Mouse (Mus musculus) heart, adult 2 months (tissue): Measurements from ENCODE around the gene Kif3a. TPM values are rescaled to one million over a fixed set of nuclear protein-coding genes. Genes with fewer than 3 reads are reported as not detected.

Experiments
- DNase-seq, 2 experiments: peaks; one replicate each; pipeline ENCODE4 v3.0.0; 2021
- H3K27ac ChIP-seq: fragments of 200-600 bp; 2 replicates; pipeline ENCODE4 v1.8.1; 2022
- H3K27me3 ChIP-seq: fragments of 200-500 bp; 2 replicates; pipeline ENCODE4 v1.6.1; 2012; ENCODE audit warnings: mild to moderate bottlenecking, low read length, inconsistent platforms, mixed read lengths; ENCODE audit not compliant: control insufficient read depth, insufficient read depth
- H3K36me3 ChIP-seq: fragments of 200-500 bp; 2 replicates; pipeline ENCODE4 v1.6.1; 2012; ENCODE audit warnings: low read length, inconsistent platforms; ENCODE audit not compliant: control insufficient read depth, insufficient read depth
- H3K4me1 ChIP-seq: fragments of 200-500 bp; 2 replicates; pipeline ENCODE4 v1.6.1; 2011; ENCODE audit warnings: low read length; ENCODE audit not compliant: control insufficient read depth, insufficient read depth
- H3K4me3 ChIP-seq: fragments of 200-600 bp; 2 replicates; pipeline ENCODE4 v1.8.1; 2022
- H3K79me2 ChIP-seq: fragments of 200-500 bp; replicated peaks from 2 replicates; pipeline ENCODE4 v1.6.1; 2012; ENCODE audit warnings: mild to moderate bottlenecking, inconsistent platforms, low read length, moderate library complexity, mixed read lengths; ENCODE audit not compliant: control insufficient read depth, insufficient read depth
- H3K9ac ChIP-seq: fragments of 200-500 bp; 2 replicates; pipeline ENCODE4 v1.6.1; 2012; ENCODE audit warnings: low read depth, mild to moderate bottlenecking, control low read depth, inconsistent platforms, low read length, mixed read lengths
- CTCF ChIP-seq: fragments of 200-600 bp; IDR thresholded peaks from 2 replicates; pipeline ENCODE4 v1.8.1; 2022; ENCODE audit warnings: antibody characterized with exemption, mild to moderate bottlenecking, moderate library complexity
- EP300 ChIP-seq: fragments of 200-500 bp; IDR thresholded peaks from 2 replicates; pipeline ENCODE4 v1.6.1; 2011; ENCODE audit warnings: low read depth, low read length, control low read depth; ENCODE audit not compliant: insufficient read depth
- POLR2A ChIP-seq: fragments of 200-500 bp; IDR thresholded peaks from 2 replicates; pipeline ENCODE4 v1.6.1; 2011; ENCODE audit warnings: mild to moderate bottlenecking, low read depth, low read length, control low read depth; ENCODE audit not compliant: insufficient read depth
- WGBS: fragments of 180-500 bp; shearing (Covaris S2); methylation state at CpG from one replicate; pipeline ENCODE4 v1.1.7; 2018; 5-methylcytosine and 5-hydroxymethylcytosine counted together
- intact Hi-C: fragments of 180-260 bp; cut with DNase I; formaldehyde crosslinking; loops from one replicate; pipeline ENCODE4 v1.15.1; 2025
- polyA plus RNA-seq: library from polyadenylated mRNA; depleted of rRNA; stranded (reverse); fragments of >200 nt; gene quantifications from 2 replicates; pipeline ENCODE4 v1.2.3, GENCODE M21; 2012; rRNA removed
- total RNA-seq, 2 experiments: library from RNA; stranded (reverse); gene quantifications; 2 replicates each; pipeline ENCODE4 v1.2.3; 2021

Kif3a gene
- total and polyA plus RNA-seq, 3 experiments: 4.9 to 8.2 (median 7.9) TPM

DNA sequence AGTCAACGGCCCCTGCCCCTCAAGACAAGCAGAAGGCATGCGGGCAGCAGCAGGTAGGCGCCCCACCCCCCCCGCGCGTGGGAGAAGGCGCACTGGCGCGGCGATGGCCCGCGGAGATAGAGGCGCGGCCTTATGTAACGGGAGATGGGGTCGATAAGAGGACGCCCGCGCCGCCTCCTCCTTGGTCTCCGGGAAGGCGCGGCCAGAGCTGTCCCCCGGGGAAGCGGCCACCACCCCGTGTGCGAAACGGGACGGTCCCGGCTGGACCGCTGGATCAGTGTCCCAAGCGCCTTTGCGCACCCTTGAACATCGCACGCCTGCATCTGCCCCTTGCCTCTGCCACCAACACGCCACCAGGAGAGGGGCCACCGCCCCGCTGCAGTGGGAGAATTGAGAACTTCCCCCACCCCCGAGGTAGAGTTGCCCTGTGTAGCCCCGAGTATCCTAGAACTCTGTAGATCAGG is 69.0 kb downstream of the Kif3a start:
- Histone ChIP-seq H3K4me3 (no peak overlapping the region), H3K79me2 (no peaks in the 10 kb centered on the region), H3K9ac (peak overlapping the region; percentile 25; the same call in 1 of the 2 replicates), H3K27me3 (peaks cover 6% of the 10 kb centered on the region), H3K27ac (no peak overlapping the region), H3K36me3 (no peaks in the 10 kb centered on the region), H3K4me1 (no peaks in the 10 kb centered on the region)
- WGBS: 6% methylated on average over 39 of the region's 40 CpGs
- no peak for DNase-seq
- TF ChIP-seq CTCF: no peak
- TF ChIP-seq POLR2A: no peak
- no peak for TF ChIP-seq EP300
- intact Hi-C loops: no loop called here

DNA sequence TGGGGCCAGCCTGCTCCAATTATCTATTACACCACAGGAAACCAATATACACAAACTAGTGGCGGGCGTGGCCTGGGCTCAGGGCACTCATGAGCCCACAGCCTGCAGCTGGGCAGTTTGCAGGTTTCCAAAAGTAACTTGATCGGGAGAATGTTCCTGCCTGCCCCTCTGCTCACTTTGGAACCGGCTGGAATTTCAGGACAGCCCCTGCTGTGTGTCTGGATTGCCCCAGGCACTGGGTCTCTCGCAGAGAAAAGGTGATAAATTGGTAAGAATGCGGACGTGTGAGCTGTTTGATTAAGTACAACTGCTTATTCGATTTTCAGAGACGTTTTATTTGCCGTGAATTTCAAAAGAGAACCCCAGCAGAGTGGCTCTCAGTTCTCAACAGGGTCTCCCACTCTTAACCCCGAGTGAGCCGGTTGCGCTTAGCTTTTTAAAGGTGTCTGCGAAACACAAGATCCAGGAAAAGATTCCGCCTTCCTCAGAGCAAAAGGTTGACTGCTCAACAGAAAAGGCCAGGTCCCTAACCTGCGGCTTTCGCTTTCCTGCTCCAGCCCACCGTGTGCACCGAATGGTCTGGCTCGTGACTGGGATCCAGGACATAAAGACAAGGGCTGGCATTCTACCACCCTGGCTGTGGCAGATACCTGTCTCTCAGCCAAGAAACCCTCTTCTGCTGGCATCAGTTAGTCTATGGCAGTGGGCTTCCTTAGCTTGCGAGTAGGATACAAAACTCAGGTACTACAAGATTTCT is 70.0 kb downstream of the Kif3a start:
- no peaks in the 10 kb centered on the region for H3K36me3 ChIP-seq
- no peak for DNase-seq
- intact Hi-C loops: no loop called here
- no peaks in the 10 kb centered on the region for H3K79me2 ChIP-seq
- WGBS: 49% methylated on average over 21 of the region's 21 CpGs
- H3K4me3 ChIP-seq: no peak overlapping the region
- TF ChIP-seq EP300: no peak
- TF ChIP-seq POLR2A: no peak
- no peak for TF ChIP-seq CTCF
- H3K4me1 ChIP-seq: no peaks in the 10 kb centered on the region
- no peak overlapping the region for H3K9ac ChIP-seq
- H3K27me3 ChIP-seq: peaks cover 6% of the 10 kb centered on the region
- no peak overlapping the region for H3K27ac ChIP-seq

DNA sequence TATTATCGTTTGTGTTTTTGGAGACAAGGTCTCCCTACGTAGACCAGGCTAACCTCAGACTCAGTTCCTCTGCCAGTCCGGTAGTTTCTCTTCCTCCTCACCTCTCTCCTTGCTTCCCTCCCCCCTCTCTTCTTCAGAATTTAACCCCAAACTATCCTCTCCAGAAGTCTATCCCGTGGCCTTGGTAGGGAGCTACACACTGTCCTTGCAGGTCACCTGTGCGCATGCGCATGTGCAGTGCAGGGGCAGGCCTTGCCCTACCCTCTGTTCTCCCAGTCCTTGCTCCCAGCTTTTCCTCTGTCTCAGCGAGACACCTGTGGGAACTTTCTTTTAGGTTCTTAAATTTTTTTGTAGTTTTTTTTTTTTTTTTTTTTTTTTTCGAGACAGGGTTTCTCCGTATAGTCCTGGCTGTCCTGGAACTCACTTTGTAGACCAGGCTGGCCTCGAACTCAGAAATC is 70.7 kb downstream of the Kif3a start:
- H3K27me3 ChIP-seq: peaks cover 6% of the 10 kb centered on the region
- DNase-seq: no peak
- H3K79me2 ChIP-seq: no peaks in the 10 kb centered on the region
- intact Hi-C loops: no loop called here
- H3K9ac ChIP-seq: no peak overlapping the region
- H3K27ac ChIP-seq: no peak overlapping the region
- H3K4me3 ChIP-seq: no peak overlapping the region
- H3K36me3 ChIP-seq: no peaks in the 10 kb centered on the region
- TF ChIP-seq EP300 (no peak), CTCF (no peak), POLR2A (no peak)
- no peaks in the 10 kb centered on the region for H3K4me1 ChIP-seq
- 82% methylated on average over 10 of the region's 10 CpGs for WGBS

DNA sequence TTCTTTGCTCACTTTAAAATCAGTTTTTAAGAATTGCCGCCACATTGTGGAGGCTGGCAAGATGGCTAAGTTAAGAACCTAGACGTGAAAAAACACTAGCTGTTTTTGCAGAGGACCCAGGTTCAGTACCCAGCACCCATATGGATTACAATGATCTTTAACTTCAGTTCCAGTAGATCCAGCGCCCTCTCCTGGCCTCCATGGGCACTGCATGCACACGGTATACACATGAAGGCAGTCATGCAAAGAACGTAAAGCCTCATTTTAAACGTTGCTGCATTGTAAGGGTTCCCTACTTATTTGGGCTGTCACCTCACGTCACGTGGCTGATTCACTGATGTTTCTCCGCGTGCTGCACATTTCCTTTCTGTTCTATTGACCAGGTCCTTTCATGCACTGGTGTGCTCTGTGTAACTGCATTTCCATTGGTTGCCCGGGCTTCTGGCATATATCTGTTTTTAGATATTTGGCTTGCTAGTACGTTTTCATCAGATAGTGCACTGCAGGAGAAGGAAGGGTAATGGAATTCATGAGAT is 75.6 kb downstream of the Kif3a start:
- no peak overlapping the region for H3K4me3 ChIP-seq
- no peaks in the 10 kb centered on the region for H3K27me3 ChIP-seq
- TF ChIP-seq CTCF (peak; percentile 36), POLR2A (no peak)
- H3K79me2 ChIP-seq: no peaks in the 10 kb centered on the region
- intact Hi-C loops: no loop called here
- H3K27ac ChIP-seq: no peak overlapping the region
- H3K4me1 ChIP-seq: no peaks in the 10 kb centered on the region
- 69% methylated on average over 12 of the region's 12 CpGs for WGBS
- H3K36me3 ChIP-seq: no peaks in the 10 kb centered on the region
- DNase-seq: no peak
- no peak overlapping the region for H3K9ac ChIP-seq

DNA sequence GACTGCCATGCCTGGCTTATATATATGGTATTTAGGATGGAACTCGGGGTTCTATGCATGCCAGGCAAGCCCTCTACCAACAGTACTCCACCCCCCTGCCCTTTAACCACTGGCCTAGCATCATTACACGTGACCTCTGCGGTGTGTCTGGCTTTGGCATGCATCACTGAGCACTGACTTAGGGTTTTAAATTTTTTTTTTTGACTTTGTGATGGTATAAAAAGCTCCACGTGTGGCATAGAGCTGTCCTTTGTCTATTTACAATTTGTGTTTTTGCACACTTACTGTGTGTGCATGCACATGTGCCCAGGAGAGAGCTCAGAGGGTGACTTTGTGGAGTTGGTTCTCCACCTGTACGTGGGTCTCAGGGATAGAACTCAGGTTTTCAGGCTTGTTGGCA is 76.8 kb downstream of the Kif3a start:
- intact Hi-C loops: no loop called here

DNA sequence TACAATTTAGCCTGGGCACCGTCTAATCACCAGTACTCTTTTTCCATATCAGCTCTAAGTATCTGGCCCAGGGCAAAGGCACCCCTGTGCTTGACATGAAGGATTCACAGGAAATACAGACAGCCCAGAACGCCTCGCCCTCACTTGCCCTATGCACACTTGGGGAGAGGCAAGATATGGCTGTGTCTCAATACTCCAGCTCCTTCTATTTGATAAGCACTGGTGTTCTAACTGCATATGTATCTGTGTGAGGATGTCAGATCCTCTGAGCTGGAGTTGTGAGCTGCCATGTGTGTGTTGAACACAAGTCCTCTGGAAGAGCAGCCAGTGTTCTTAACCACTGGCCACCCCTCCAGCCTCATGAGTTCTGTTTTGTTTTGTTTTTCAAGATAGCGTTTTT is 84.3 kb downstream of the Kif3a start:
- TF ChIP-seq CTCF (no peak), EP300 (no peak), POLR2A (no peak)
- Histone ChIP-seq H3K9ac (no peak overlapping the region), H3K27ac (no peak overlapping the region), H3K4me1 (peaks cover 2% of the 10 kb centered on the region; the same call in 1 of the 2 replicates), H3K4me3 (no peak overlapping the region), H3K27me3 (no peaks in the 10 kb centered on the region), H3K36me3 (no peaks in the 10 kb centered on the region), H3K79me2 (no peaks in the 10 kb centered on the region)
- DNase-seq: no peak
- 84% methylated on average over 4 of the region's 4 CpGs for WGBS
- intact Hi-C loops: no loop called here

More for the DNA sequence above, 76.8 kb downstream of the Kif3a start:
- no peak overlapping the region for H3K4me3 ChIP-seq
- TF ChIP-seq CTCF (no peak), EP300 (no peak), POLR2A (no peak)
- no peaks in the 10 kb centered on the region for H3K4me1 ChIP-seq
- H3K27ac ChIP-seq: no peak overlapping the region
- no peaks in the 10 kb centered on the region for H3K36me3 ChIP-seq
- H3K9ac ChIP-seq: no peak overlapping the region
- no peak for DNase-seq
- H3K79me2 ChIP-seq: no peaks in the 10 kb centered on the region
- no peaks in the 10 kb centered on the region for H3K27me3 ChIP-seq
- 84% methylated on average over 5 of the region's 5 CpGs for WGBS

Other genes with a start within 250 kb of the Kif3a start
- 1 to 10 TPM; 5.9 to 7.9 TPM for gene Zcchc10, start 242.7 kb upstream of the Kif3a start, total RNA-seq
- 3.8 and 4.1 TPM in 2 replicates for gene Zcchc10, start 242.7 kb upstream of the Kif3a start, polyA plus RNA-seq
- gene Aff4, start 216.5 kb upstream of the Kif3a start, total RNA-seq: 10 to 100 TPM; 77.3 to 80.0 TPM
- gene Aff4, start 216.5 kb upstream of the Kif3a start, polyA plus RNA-seq: 13.7 and 29.5 TPM in 2 replicates
- not detected for gene Leap2, start 144.2 kb upstream of the Kif3a start, total RNA-seq
- not detected in 2 replicates for gene Leap2, start 144.2 kb upstream of the Kif3a start, polyA plus RNA-seq
- gene Uqcrq, start 136.5 kb upstream of the Kif3a start, total RNA-seq: 1,000 to 10,000 TPM; 2,451 to 2,926 TPM
- 1,535 and 1,905 TPM in 2 replicates for gene Uqcrq, start 136.5 kb upstream of the Kif3a start, polyA plus RNA-seq
- under 1 TPM; 0.37 to 0.43 TPM for gene Gdf9, start 136.4 kb upstream of the Kif3a start, total RNA-seq
- 0.39 and 1.5 TPM in 2 replicates for gene Gdf9, start 136.4 kb upstream of the Kif3a start, polyA plus RNA-seq
- not detected for gene Gm10447, start 110.3 kb upstream of the Kif3a start, total RNA-seq
- not detected in 2 replicates for gene Gm10447, start 110.3 kb upstream of the Kif3a start, polyA plus RNA-seq
- under 1 TPM; 0.34 to 0.91 TPM for gene Shroom1, start 110.2 kb upstream of the Kif3a start, total RNA-seq
- gene Shroom1, start 110.2 kb upstream of the Kif3a start, polyA plus RNA-seq: 0.53 and 0.80 TPM in 2 replicates
- not detected for gene Gm9837, start 96.9 kb upstream of the Kif3a start, total RNA-seq
- not detected in 2 replicates for gene Gm9837, start 96.9 kb upstream of the Kif3a start, polyA plus RNA-seq
- gene Gm9945, start 87.2 kb upstream of the Kif3a start, total RNA-seq: not detected
- gene Gm9945, start 87.2 kb upstream of the Kif3a start, polyA plus RNA-seq: not detected in 2 replicates
- under 1 TPM; 0.05 to 0.34 TPM for gene Sowaha, start 87.1 kb upstream of the Kif3a start, total RNA-seq
- gene Sowaha, start 87.1 kb upstream of the Kif3a start, polyA plus RNA-seq: 0.03 and 0.10 TPM in 2 replicates
- 10 to 100 TPM; 25.7 to 28.2 TPM for gene Sept8, start 48.1 kb upstream of the Kif3a start, total RNA-seq
- 24.8 and 39.2 TPM in 2 replicates for gene Sept8, start 48.1 kb upstream of the Kif3a start, polyA plus RNA-seq
- gene Il4, start 51.3 kb downstream of the Kif3a start, total RNA-seq: not detected
- 0.27 TPM in 1 of 2 replicates, not detected in the other for gene Il4, start 51.3 kb downstream of the Kif3a start, polyA plus RNA-seq
- gene Il13, start 67.3 kb downstream of the Kif3a start, total RNA-seq: not detected
- gene Il13, start 67.3 kb downstream of the Kif3a start, polyA plus RNA-seq: not detected in 2 replicates
- gene Rad50, start 139.9 kb downstream of the Kif3a start, total RNA-seq: 1 to 10 TPM; 6.8 TPM
- 1.9 and 3.0 TPM in 2 replicates for gene Rad50, start 139.9 kb downstream of the Kif3a start, polyA plus RNA-seq
- gene Il5, start 153.4 kb downstream of the Kif3a start, total RNA-seq: not detected
- 0.12 and 0.21 TPM in 2 replicates for gene Il5, start 153.4 kb downstream of the Kif3a start, polyA plus RNA-seq
- gene Irf1, start 202.6 kb downstream of the Kif3a start, total RNA-seq: 10 to 100 TPM; 15.2 to 19.7 TPM
- gene Irf1, start 202.6 kb downstream of the Kif3a start, polyA plus RNA-seq: 20.5 and 28.6 TPM in 2 replicates
- under 1 TPM in 1 of 2 experiments, not detected in 1; 0.47 TPM for gene Gm17334, start 205.8 kb downstream of the Kif3a start, total RNA-seq
- 1.4 and 1.8 TPM in 2 replicates for gene Gm17334, start 205.8 kb downstream of the Kif3a start, polyA plus RNA-seq